Mouse (Mus musculus) mesoderm, embryonic 11.5 days (tissue): ENCODE measurements around the gene Hykk.
"Not testable (repeated sequence)": the region's sequence is repeated elsewhere in the genome, so short reads cannot be mapped to it uniquely, and the experiment has no call there.

Experiments
- DNase-seq: peaks from one replicate; pipeline ENCODE4 v3.0.0-alpha.2; 2012; ENCODE audit warnings: low read depth, low spot score

Hykk gene

GRCm38 (mm10) chr9:54917010-54917677, at the start of gene Hykk:
Gene Hykk (plus strand): TSS chr9:54917283.
- peak; percentile 94 for DNase-seq

DNA sequence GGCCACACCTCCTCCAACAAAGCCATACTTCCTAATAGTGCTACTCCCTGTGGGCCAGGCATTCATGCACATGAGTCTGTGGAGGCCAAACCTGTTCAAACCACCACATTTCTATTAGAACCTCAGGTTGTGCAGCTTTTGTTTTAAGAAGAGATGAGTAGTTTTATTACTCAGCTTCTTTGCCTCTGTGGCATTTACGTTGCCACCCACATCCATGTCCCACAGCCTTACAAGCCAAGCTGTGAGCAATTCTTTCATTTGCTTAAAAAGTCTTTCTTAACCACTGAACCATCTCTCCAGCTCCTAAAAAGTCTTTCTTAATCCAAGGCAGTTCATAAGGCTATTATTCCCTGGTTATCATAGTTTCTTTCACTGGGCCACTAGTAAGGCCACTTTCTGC, 38.3 kb upstream of the Hykk start:
- no peak for DNase-seq

DNA sequence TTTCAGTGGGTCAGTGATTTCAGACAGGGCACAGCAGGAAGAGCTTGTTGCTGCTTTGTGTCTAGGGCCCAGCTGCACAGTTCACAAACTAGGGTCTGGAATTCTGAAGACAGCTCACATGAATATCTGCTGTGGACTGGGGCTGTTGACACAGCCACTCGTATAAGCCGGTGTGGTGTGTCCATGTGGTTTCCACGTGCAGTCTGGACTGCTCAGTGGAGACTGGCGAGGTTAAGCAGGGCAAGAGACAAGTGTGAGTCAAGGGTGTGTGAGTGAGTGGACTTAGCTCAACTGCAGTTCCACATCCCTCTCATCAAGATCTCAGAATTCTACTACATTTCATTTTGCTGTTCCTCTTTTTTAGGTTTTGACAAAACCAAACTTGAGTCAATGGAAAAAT, 25.0 kb upstream of the Hykk start:
- no peak for DNase-seq

GRCm38 (mm10) chr9:54897097-54897496, 20.0 kb upstream of the Hykk start:
- no peak for DNase-seq

DNA sequence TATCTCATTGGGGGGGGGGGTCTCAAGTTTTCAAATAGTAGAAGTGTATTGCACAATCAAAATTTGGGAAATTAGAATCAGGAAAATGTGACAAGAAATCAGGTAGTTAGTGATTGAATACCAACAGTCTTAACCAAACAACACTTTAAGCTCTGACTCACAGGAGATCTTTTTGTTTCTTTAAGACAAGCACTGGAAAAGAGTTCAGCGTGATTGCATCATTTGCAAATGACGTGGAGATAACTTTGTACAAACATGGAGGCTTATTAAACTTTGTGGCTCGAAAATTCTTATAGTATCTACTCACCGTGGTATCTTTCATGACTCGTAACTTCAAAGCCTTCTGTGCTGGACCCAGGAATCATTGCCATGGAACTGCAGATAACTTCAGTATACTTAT, 7.6 kb upstream of the Hykk start:
- no peak for DNase-seq

DNA sequence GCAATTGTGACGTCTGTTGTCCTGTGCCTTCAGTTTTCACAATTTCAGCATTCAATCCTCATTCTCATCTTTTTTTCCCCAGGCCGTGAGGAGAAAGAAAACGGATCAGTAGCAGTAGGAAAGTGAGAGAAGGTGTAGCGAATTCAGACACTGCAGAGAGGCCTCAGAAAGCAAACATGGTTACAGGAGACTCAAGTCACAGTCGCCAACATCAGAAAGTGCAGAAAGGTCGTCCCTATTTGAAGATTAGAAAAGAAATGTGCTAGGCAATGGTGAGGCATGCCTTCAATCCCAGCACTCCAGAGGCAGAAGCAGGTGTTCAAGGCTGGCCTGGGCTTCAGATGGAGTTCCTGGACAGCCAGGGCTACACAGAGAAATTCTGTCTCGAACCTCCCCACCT, 1.5 kb upstream of the Hykk start:
- DNase-seq: no peak

GRCm38 (mm10) chr9:54916401-54916800, 682 bp upstream of the Hykk start:
- peak; percentile 4 for DNase-seq

- DNase-seq: no peak
Measured at GRCm38 (mm10) chr9:54918191-54918590, 1.1 kb downstream of the Hykk start.

DNA sequence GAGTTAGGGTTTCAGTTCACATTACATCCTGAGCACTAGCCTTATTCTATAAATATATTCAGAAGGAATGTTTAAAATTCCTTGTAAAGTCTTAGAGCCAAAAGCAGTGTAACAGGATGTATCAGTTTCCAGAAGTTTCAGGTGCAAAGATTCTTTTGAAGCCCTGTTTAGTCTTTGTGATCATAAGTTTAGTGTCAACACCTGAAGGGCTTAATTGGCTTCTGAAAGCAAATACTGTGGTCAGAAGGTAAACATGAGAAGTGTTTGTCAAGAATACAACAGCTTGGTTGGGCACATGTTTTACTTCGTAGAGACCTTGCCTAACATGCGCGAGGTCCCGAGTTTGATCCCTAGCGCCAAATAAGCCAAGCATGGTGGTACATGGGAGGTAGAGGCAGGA, 1.7 kb downstream of the Hykk start:
- DNase-seq: no peak

DNA sequence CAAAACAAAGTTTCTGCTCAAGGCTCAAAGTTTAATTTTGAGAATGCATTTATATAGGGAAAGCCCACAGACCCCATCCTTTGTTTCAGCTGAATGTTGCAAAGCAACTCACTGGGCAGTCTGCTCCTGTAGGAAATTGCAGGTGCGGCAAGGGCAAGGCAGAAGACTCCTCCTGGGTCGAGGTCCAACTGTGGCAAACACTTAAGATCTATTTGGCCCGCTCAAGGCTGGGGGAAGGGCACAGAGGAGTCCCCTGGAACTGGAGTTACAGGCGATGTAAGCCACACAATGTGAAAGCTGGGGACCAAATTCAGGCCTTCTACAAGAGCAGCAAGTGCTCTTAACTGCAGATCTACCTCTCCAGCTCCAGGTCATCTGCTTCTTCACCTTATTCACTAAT, 2.9 kb downstream of the Hykk start:
- no peak for DNase-seq

- no peak for DNase-seq
Measured at GRCm38 (mm10) chr9:54930741-54931140, 13.7 kb downstream of the Hykk start.

GRCm38 (mm10) chr9:54931765-54932164, 14.7 kb downstream of the Hykk start:
- no peak for DNase-seq

- no peak for DNase-seq
Measured at GRCm38 (mm10) chr9:54932379-54932778, 15.3 kb downstream of the Hykk start.

GRCm38 (mm10) chr9:54942071-54942470, 25.0 kb downstream of the Hykk start:
- no peak for DNase-seq

DNA sequence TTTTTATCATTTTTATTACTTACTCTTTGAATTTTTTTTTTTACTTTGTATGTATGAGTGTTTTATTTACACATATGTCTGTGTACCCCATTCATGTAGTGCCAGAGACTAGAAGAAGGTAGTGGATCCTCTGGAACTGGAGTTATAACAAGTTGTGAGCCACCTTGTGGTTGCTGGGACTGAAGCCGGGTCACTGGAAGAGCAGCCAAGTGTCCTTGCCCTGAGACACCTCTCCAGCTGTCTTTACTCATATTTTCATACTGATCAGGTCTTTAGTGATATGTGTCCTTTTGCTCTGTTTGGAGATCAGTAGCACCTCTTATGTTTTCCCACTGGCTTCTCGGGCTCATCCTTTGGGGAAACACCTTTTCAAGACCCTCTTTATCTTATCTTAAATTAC, 27.4 kb downstream of the Hykk start:
- DNase-seq: no peak

GRCm38 (mm10) chr9:54946256-54946655, 29.2 kb downstream of the Hykk start:
- DNase-seq: no peak

DNA sequence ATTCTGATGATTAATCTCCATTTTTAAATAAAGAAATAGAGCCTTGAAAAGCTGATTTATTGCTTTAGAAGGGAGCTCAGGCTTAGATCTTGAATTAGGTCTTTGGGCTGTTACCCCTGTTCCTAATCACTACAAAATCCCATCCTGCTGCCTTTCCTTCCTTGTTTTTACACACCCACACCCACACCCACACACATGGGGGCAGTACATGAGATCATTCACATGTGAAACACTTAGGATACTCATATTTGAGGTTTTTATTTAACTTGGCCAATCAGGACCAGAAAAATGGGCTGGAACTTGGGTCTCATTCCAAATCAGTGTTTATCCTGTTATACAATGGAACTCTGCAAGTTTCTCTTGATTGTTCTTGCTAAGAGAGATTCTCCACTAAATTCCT, 32.4 kb downstream of the Hykk start:
- no peak for DNase-seq

GRCm38 (mm10) chr9:54950162-54950561, 33.1 kb downstream of the Hykk start:
- DNase-seq: not testable (repeated sequence)

- peak; percentile 91 for DNase-seq
Measured at GRCm38 (mm10) chr9:54950575-54951321, 33.7 kb downstream of the Hykk start, which contains the start of the genes Psma4 and AY074887. Gene Psma4 (plus strand): TSS chr9:54950790. Gene AY074887 (minus strand): TSS chr9:54950998.

DNA sequence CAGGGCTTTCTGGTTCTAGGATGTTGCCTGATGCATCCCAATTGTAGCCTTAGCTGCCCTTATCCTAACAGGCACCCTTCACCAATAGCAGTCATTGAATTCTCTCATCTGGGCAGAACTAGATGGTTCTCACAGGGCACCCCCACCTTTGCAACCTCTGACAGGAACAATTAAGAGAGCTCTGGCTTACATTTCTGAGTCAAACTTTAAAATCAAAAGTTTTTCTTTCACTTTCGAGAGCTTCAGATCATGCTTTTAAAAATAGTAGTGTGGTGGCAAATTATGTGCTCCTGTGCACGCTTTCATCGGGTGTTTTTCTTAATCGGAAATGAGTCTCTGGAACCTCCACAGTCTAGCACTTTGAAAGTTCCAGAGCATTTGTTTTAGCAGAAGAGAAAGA, 44.0 kb downstream of the Hykk start:
- DNase-seq: no peak

GRCm38 (mm10) chr9:54963669-54964068, 46.6 kb downstream of the Hykk start:
- no peak for DNase-seq

DNA sequence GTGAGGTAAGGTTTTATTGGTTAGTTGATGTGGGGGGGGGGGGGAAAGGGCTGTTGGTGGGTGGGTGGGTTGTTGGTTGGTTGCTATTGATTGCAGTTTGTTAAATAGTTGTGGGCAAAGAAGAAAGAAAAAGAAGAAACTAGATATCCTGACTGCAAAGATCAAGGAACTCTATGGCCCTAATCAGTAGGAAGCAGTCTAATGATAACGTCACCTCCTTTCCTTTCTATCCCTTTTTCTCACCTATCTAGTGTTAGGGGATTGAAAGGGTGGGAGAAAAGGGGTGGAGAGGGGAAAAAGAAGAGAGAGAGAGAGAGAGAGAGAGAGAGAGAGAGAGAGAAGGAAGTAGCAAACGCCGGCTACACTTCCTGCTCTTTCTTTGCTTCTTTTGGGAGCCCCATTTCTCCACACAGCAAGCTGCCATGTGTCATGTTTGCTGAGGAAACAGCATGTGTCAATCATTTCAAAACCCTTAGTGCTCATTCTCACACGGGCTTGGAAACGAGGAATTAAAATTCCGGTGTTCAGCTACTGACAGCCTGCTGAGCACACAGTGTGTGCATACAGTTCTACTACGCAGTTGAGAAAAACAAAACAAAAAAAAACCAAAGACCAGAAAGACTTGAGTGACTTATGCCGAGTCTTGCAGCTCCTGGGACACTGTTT, 53.0 kb downstream of the Hykk start:
- DNase-seq: no peak

DNA sequence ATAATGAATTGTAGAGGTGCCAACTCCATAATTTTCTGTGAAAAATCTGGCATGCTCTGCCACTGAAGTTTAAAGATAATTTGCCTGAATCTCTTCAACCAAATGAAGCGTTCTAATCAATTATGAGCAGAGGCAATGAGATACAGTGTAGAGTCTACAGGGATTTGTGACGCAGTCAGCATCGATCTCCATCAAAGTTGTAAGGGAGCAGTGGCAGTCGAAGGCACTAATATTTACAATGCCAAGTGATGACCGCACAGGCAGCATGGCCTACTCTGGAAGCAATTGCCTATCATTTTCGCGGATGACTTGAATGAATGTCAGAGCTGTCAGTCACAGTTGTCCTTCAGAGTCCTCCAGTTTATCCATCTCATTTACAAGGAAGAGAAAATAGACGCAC, 63.6 kb downstream of the Hykk start, which contains the start of gene Chrna5:
Chrna5 (plus strand) TSS at position 207 of the 400 bp plus-strand sequence.
- peak; percentile 8 for DNase-seq
